Mouse (Mus musculus) bone marrow, adult 2 months (tissue): Measurements from ENCODE around the gene Actr1b. TPM values are rescaled to one million over a fixed set of nuclear protein-coding genes. Genes with fewer than 3 reads are reported as not detected.

Experiments used
- H3K27ac ChIP-seq: fragments of 200-500 bp; 2 replicates; pipeline ENCODE4 v1.5.1; 2012; ENCODE audit warnings: low read depth, mild to moderate bottlenecking, control low read depth, inconsistent platforms, low read length; ENCODE audit not compliant: control insufficient read depth, poor library complexity, insufficient read depth
- H3K4me1 ChIP-seq: fragments of 200-500 bp; 2 replicates; pipeline ENCODE4 v1.6.1; 2011; ENCODE audit warnings: low read length; ENCODE audit not compliant: control insufficient read depth, insufficient read depth
- H3K4me3 ChIP-seq: fragments of 200-500 bp; replicated peaks from 2 replicates; pipeline ENCODE3; 2011; ENCODE audit warnings: mild to moderate bottlenecking, low read depth, low read length, control low read depth; ENCODE audit not compliant: control insufficient read depth
- CTCF ChIP-seq: fragments of 200-500 bp; IDR thresholded peaks from 2 replicates; pipeline ENCODE4 v1.5.1; 2011; ENCODE audit warnings: low read length, control low read depth; ENCODE audit not compliant: control insufficient read depth, insufficient read depth
- POLR2A ChIP-seq: fragments of 200-500 bp; IDR thresholded peaks from 2 replicates; pipeline ENCODE4 v1.6.1; 2011; ENCODE audit warnings: low read depth, mild to moderate bottlenecking, control low read depth, low read length, borderline replicate concordance; ENCODE audit not compliant: control insufficient read depth
- WGBS: fragments of 180-500 bp; shearing (Covaris S2); methylation state at CpG from one replicate; pipeline ENCODE4 v1.1.7; 2018; 5-methylcytosine and 5-hydroxymethylcytosine counted together
- polyA plus RNA-seq: library from polyadenylated mRNA; stranded (reverse); fragments of >200 nt; gene quantifications from 2 replicates; pipeline ENCODE4 v1.2.4, GENCODE M21; 2011; ENCODE audit warnings: low replicate concordance; ENCODE audit not compliant: missing spikeins, insufficient read depth, insufficient read length

Gene Actr1b
- polyA plus RNA-seq, 1 experiment = 47.5 TPM

GRCm38 (mm10) chr1:36709854-36710280 is 4.4 kb downstream of the Actr1b start, which contains the start of gene 4933424G06Rik:
4933424G06Rik (plus strand) TSS chr1:36710149.
- H3K4me1 ChIP-seq = peaks cover 1% of the 10 kb centered on the region; the same call in 1 of the 2 replicates
- peak within 1 kb of the TSS; percentile 73 for H3K27ac ChIP-seq
- peak within 1 kb of the TSS; percentile 89 for H3K4me3 ChIP-seq
- WGBS = under 1% methylated on average over 29 of the region's 29 CpGs
- TF ChIP-seq POLR2A (peak; percentile 84), CTCF (no peak)

- 1% methylated on average over 33 of the region's 33 CpGs for WGBS
- Histone ChIP-seq H3K4me3 (peak overlapping the region; percentile 89), H3K4me1 (peaks cover 1% of the 10 kb centered on the region; the same call in 1 of the 2 replicates), H3K27ac (peak overlapping the region; percentile 73)
- 0 out of 2 replicates have a peak, but pooled peaks have one; percentile 4 for TF ChIP-seq CTCF
- no peak for TF ChIP-seq POLR2A
Measured at GRCm38 (mm10) chr1:36709055-36709853, 5.0 kb downstream of the Actr1b start.

- WGBS = 86% methylated on average over 1 of the region's 1 CpGs
- TF ChIP-seq CTCF = no peak
- no peak for TF ChIP-seq POLR2A
- peaks cover 1% of the 10 kb centered on the region; the same call in 1 of the 2 replicates for H3K4me1 ChIP-seq
- no peak overlapping the region for H3K27ac ChIP-seq
- H3K4me3 ChIP-seq = no peak overlapping the region
Measured at GRCm38 (mm10) chr1:36708626-36709025, 5.6 kb downstream of the Actr1b start.

- TF ChIP-seq POLR2A (no peak), CTCF (no peak)
- H3K4me3 ChIP-seq = no peak overlapping the region
- H3K27ac ChIP-seq = no peak overlapping the region
- H3K4me1 ChIP-seq = peaks cover 1% of the 10 kb centered on the region; the same call in 1 of the 2 replicates
- WGBS = 83% methylated on average over 3 of the region's 3 CpGs
Measured at GRCm38 (mm10) chr1:36707797-36708196, 6.4 kb downstream of the Actr1b start.

GRCm38 (mm10) chr1:36707166-36707565 is 7.1 kb downstream of the Actr1b start:
- H3K4me1 ChIP-seq = peaks cover 1% of the 10 kb centered on the region; the same call in 1 of the 2 replicates
- no peak overlapping the region for H3K4me3 ChIP-seq
- no peak overlapping the region for H3K27ac ChIP-seq
- no peak for TF ChIP-seq CTCF
- no peak for TF ChIP-seq POLR2A
- 74% methylated on average over 2 of the region's 2 CpGs for WGBS

GRCm38 (mm10) chr1:36697030-36697429 is 17.2 kb downstream of the Actr1b start:
- Histone ChIP-seq H3K4me1 (no peaks in the 10 kb centered on the region), H3K4me3 (no peak overlapping the region), H3K27ac (no peak overlapping the region)
- TF ChIP-seq CTCF (no peak), POLR2A (no peak)
- WGBS = 74% methylated on average over 5 of the region's 5 CpGs

GRCm38 (mm10) chr1:36696411-36696810 is 17.8 kb downstream of the Actr1b start:
- no peak overlapping the region for H3K27ac ChIP-seq
- 75% methylated on average over 6 of the region's 6 CpGs for WGBS
- H3K4me3 ChIP-seq = no peak overlapping the region
- TF ChIP-seq CTCF = no peak
- no peak for TF ChIP-seq POLR2A
- H3K4me1 ChIP-seq = no peaks in the 10 kb centered on the region

GRCm38 (mm10) chr1:36694871-36695270 is 19.4 kb downstream of the Actr1b start:
- H3K4me1 ChIP-seq = no peaks in the 10 kb centered on the region
- WGBS = 89% methylated on average over 6 of the region's 6 CpGs
- H3K27ac ChIP-seq = no peak overlapping the region
- no peak overlapping the region for H3K4me3 ChIP-seq
- TF ChIP-seq POLR2A (no peak), CTCF (no peak)
